ENCODE assay signal across 9 mouse cellular contexts in genomic region chr17:25285033-25285432, GRCm38 (mm10). TPM values are rescaled to one million over a fixed set of nuclear protein-coding genes. Genes with fewer than 3 reads are reported as not detected.
A peak's percentile ranks its signal among the peaks of the same experiment; 100 is the strongest.
DNase-seq lines count a peak whose midpoint lies in the region; ATAC-seq and TF ChIP-seq lines count a peak whose summit lies in the region.
"Had no signal": no experiment of that assay in that cellular context is flagged by ENCODE, and none has a peak within 500 bp of the region (broad histone marks: within the 10 kb centered on the region; RNA-seq: fewer than 3 reads in every experiment).

No protein-coding gene starts in this region.

- peak; percentile 80 for DNase-seq in hindbrain, embryonic 11.5 days (ENCODE audit: low spot score)
- DNase-seq in T-cell, adult 2 months (ENCODE audit: low spot score), result peak; percentile 70
- DNase-seq in cerebellum, postnatal 14 days, result peak; percentile 93 to 95
- peak; percentile 61 for DNase-seq in heart, postnatal 0 days (ENCODE audit: low spot score)
- peak; percentile 51 to 64 for DNase-seq in layer of hippocampus, postnatal 10 days (ENCODE audit: low spot score in 2 of 2)
- peak; percentile 55 to 63 for DNase-seq in spleen, postnatal 36 days (ENCODE audit: low spot score in 2 of 2)

- no peak overlapping the region for H3K9ac ChIP-seq in hindbrain, embryonic 11.5 days (ENCODE audit: low read depth, low read length)
- no peak overlapping the region for H3K9ac ChIP-seq in hindbrain, embryonic 12.5 days
- H3K9ac ChIP-seq in heart, postnatal 0 days (replicated peaks; ENCODE audit: low read depth, low read length), result no peak overlapping the region
- H3K9ac ChIP-seq: embryonic facial prominence, embryonic 13.5 days had no signal

- TF ChIP-seq EP300 in heart, postnatal 0 days (IDR thresholded peaks at IDR 0.05; ENCODE audit: low read depth), result no peak

- H3K27ac ChIP-seq in hindbrain, embryonic 11.5 days (ENCODE audit: low read depth, low read length), result no peak overlapping the region
- no peak overlapping the region for H3K27ac ChIP-seq in hindbrain, embryonic 12.5 days
- no peak overlapping the region for H3K27ac ChIP-seq in heart, postnatal 0 days (ENCODE audit: low read depth)
- H3K27ac ChIP-seq: embryonic facial prominence, embryonic 13.5 days had no signal

- H3K9me3 ChIP-seq in hindbrain, embryonic 11.5 days (ENCODE audit: control insufficient read depth, low read length), result no peaks in the 10 kb centered on the region
- no peaks in the 10 kb centered on the region for H3K9me3 ChIP-seq in hindbrain, embryonic 12.5 days (replicated peaks)
- H3K9me3 ChIP-seq in heart, postnatal 0 days (replicated peaks; ENCODE audit: control insufficient read depth, low read length), result 0 out of 2 replicates have a peak, but pooled peaks cover 5% of the 10 kb centered on the region
- H3K9me3 ChIP-seq: embryonic facial prominence, embryonic 13.5 days had no signal

- WGBS in hindbrain, embryonic 11.5 days, result 34% methylated on average over 3 of the region's 3 CpGs
- WGBS in hindbrain, embryonic 12.5 days, result 17% methylated on average over 3 of the region's 3 CpGs
- 12% methylated on average over 3 of the region's 3 CpGs for WGBS in heart, postnatal 0 days

- H3K4me1 ChIP-seq in hindbrain, embryonic 11.5 days (replicated peaks; ENCODE audit: control insufficient read depth, insufficient read depth, low read length), result no peaks in the 10 kb centered on the region
- no peaks in the 10 kb centered on the region for H3K4me1 ChIP-seq in hindbrain, embryonic 12.5 days
- H3K4me1 ChIP-seq in heart, postnatal 0 days (ENCODE audit: control insufficient read depth, insufficient read depth), result no peaks in the 10 kb centered on the region
- H3K4me1 ChIP-seq: embryonic facial prominence, embryonic 13.5 days had no signal

- no peaks in the 10 kb centered on the region for H3K36me3 ChIP-seq in hindbrain, embryonic 11.5 days (ENCODE audit: control insufficient read depth, insufficient read depth, low read length)
- H3K36me3 ChIP-seq in hindbrain, embryonic 12.5 days, result no peaks in the 10 kb centered on the region
- no peaks in the 10 kb centered on the region for H3K36me3 ChIP-seq in heart, postnatal 0 days (replicated peaks; ENCODE audit: control insufficient read depth, insufficient read depth, low read length)
- H3K36me3 ChIP-seq: embryonic facial prominence, embryonic 13.5 days had no signal

- no peaks in the 10 kb centered on the region for H3K27me3 ChIP-seq in hindbrain, embryonic 11.5 days (ENCODE audit: control insufficient read depth, insufficient read depth, low read length)
- no peaks in the 10 kb centered on the region for H3K27me3 ChIP-seq in hindbrain, embryonic 12.5 days
- H3K27me3 ChIP-seq in heart, postnatal 0 days (ENCODE audit: control insufficient read depth, insufficient read depth, low read length), result no peaks in the 10 kb centered on the region
- H3K27me3 ChIP-seq: embryonic facial prominence, embryonic 13.5 days had no signal

- peak; percentile 94 for TF ChIP-seq CTCF in heart, postnatal 0 days (IDR thresholded peaks at IDR 0.05; ENCODE audit: low read depth)

- H3K4me3 ChIP-seq in hindbrain, embryonic 11.5 days (ENCODE audit: low read depth, low read length), result no peak overlapping the region
- H3K4me3 ChIP-seq in hindbrain, embryonic 12.5 days, result no peak overlapping the region
- H3K4me3 ChIP-seq in heart, postnatal 0 days (ENCODE audit: low read depth, low read length), result no peak overlapping the region
- H3K4me3 ChIP-seq: embryonic facial prominence, embryonic 13.5 days had no signal

- no peak for ATAC-seq in hindbrain, embryonic 11.5 days (ENCODE audit: low FRiP score)
- ATAC-seq in hindbrain, embryonic 12.5 days (ENCODE audit: low FRiP score), result no peak
- ATAC-seq in heart, postnatal 0 days (ENCODE audit: insufficient read depth, low read depth), result no peak
- ATAC-seq in megakaryocyte-erythroid progenitor cell, adult 5-6 weeks (replicated peaks; ENCODE audit: low FRiP score, low TSS enrichment, poor library complexity, severe bottlenecking), result peak; percentile 67

- H3K4me2 ChIP-seq in hindbrain, embryonic 11.5 days (replicated peaks; ENCODE audit: low read depth, low read length), result no peak overlapping the region
- no peak overlapping the region for H3K4me2 ChIP-seq in hindbrain, embryonic 12.5 days (replicated peaks)
- H3K4me2 ChIP-seq in heart, postnatal 0 days (ENCODE audit: low read depth, low read length), result no peak overlapping the region
- H3K4me2 ChIP-seq: embryonic facial prominence, embryonic 13.5 days had no signal

RNA-seq across cellular contexts. Expression of gene Ube2i, which starts 10.6 kb away (rescaled TPM):
- polyA plus RNA-seq in hindbrain, embryonic 11.5 days (2014; fragmentation: Nextera tagmentation; extraction: Ambion mirVana), result 781 and 835 TPM in 2 replicates
- 713 and 760 TPM in 2 replicates for polyA plus RNA-seq in hindbrain, embryonic 12.5 days (2016; fragmentation: Nextera tagmentation; extraction: Ambion mirVana)
- 293 and 343 TPM in 2 replicates for total RNA-seq in heart, postnatal 0 days (2014; rRNA removed; ENCODE audit: low replicate concordance)
- polyA plus RNA-seq in heart, postnatal 0 days (2015; fragmentation: Nextera tagmentation; extraction: Ambion mirVana), result 253 and 259 TPM in 2 replicates
- total RNA-seq in layer of hippocampus, postnatal 10 days (2021), result 100 to 1,000 TPM; 238 to 255 TPM
- 430 and 467 TPM in 2 replicates for total RNA-seq in megakaryocyte-erythroid progenitor cell, adult 5-6 weeks (2014; fragmentation: Nextera tagmentation)
- total RNA-seq in megakaryocyte-erythroid progenitor cell, adult 5-6 weeks (2017), result 338 and 373 TPM in 2 replicates

RNA-seq across cellular contexts. Expression of gene Prss34, which starts 13.2 kb away (rescaled TPM):
- polyA plus RNA-seq in hindbrain, embryonic 11.5 days (2014; fragmentation: Nextera tagmentation; extraction: Ambion mirVana), result not detected in 2 replicates
- polyA plus RNA-seq in hindbrain, embryonic 12.5 days (2016; fragmentation: Nextera tagmentation; extraction: Ambion mirVana), result not detected in 2 replicates
- 1.0 TPM in 1 of 2 replicates, not detected in the other for total RNA-seq in heart, postnatal 0 days (2014; rRNA removed; ENCODE audit: low replicate concordance)
- polyA plus RNA-seq in heart, postnatal 0 days (2015; fragmentation: Nextera tagmentation; extraction: Ambion mirVana), result 0.71 and 0.77 TPM in 2 replicates
- not detected for total RNA-seq in layer of hippocampus, postnatal 10 days (2021)
- not detected in 2 replicates for total RNA-seq in megakaryocyte-erythroid progenitor cell, adult 5-6 weeks (2014; fragmentation: Nextera tagmentation)
- total RNA-seq in megakaryocyte-erythroid progenitor cell, adult 5-6 weeks (2017), result 0.72 TPM in 1 of 2 replicates, not detected in the other

RNA-seq across cellular contexts. Expression of gene Prss28, which starts 23.4 kb away (rescaled TPM):
- polyA plus RNA-seq in hindbrain, embryonic 11.5 days (2014; fragmentation: Nextera tagmentation; extraction: Ambion mirVana), result not detected in 2 replicates
- polyA plus RNA-seq in hindbrain, embryonic 12.5 days (2016; fragmentation: Nextera tagmentation; extraction: Ambion mirVana), result not detected in 2 replicates
- total RNA-seq in heart, postnatal 0 days (2014; rRNA removed; ENCODE audit: low replicate concordance), result not detected in 2 replicates
- not detected in 2 replicates for polyA plus RNA-seq in heart, postnatal 0 days (2015; fragmentation: Nextera tagmentation; extraction: Ambion mirVana)
- total RNA-seq in layer of hippocampus, postnatal 10 days (2021), result not detected
- not detected in 2 replicates for total RNA-seq in megakaryocyte-erythroid progenitor cell, adult 5-6 weeks (2014; fragmentation: Nextera tagmentation)
- total RNA-seq in megakaryocyte-erythroid progenitor cell, adult 5-6 weeks (2017), result not detected in 2 replicates
- polyA plus RNA-seq: embryonic facial prominence, embryonic 13.5 days had no signal

RNA-seq across cellular contexts. Expression of gene Baiap3, which starts 28.9 kb away (rescaled TPM):
- polyA plus RNA-seq in hindbrain, embryonic 11.5 days (2014; fragmentation: Nextera tagmentation; extraction: Ambion mirVana), result 2.0 and 4.4 TPM in 2 replicates
- polyA plus RNA-seq in hindbrain, embryonic 12.5 days (2016; fragmentation: Nextera tagmentation; extraction: Ambion mirVana), result 5.5 and 5.9 TPM in 2 replicates
- total RNA-seq in heart, postnatal 0 days (2014; rRNA removed; ENCODE audit: low replicate concordance), result 2.1 TPM in 1 of 2 replicates, not detected in the other
- 0.12 and 0.22 TPM in 2 replicates for polyA plus RNA-seq in heart, postnatal 0 days (2015; fragmentation: Nextera tagmentation; extraction: Ambion mirVana)
- total RNA-seq in layer of hippocampus, postnatal 10 days (2021), result 10 to 100 TPM; 13.7 to 14.6 TPM
- total RNA-seq in megakaryocyte-erythroid progenitor cell, adult 5-6 weeks (2014; fragmentation: Nextera tagmentation), result 1.4 TPM in 1 of 2 replicates, not detected in the other
- 2.7 TPM in 1 of 2 replicates, not detected in the other for total RNA-seq in megakaryocyte-erythroid progenitor cell, adult 5-6 weeks (2017)

RNA-seq across cellular contexts. Expression of gene Prss29, which starts 33.4 kb away (rescaled TPM):
- not detected in 2 replicates for polyA plus RNA-seq in hindbrain, embryonic 11.5 days (2014; fragmentation: Nextera tagmentation; extraction: Ambion mirVana)
- polyA plus RNA-seq in hindbrain, embryonic 12.5 days (2016; fragmentation: Nextera tagmentation; extraction: Ambion mirVana), result not detected in 2 replicates
- not detected in 2 replicates for total RNA-seq in heart, postnatal 0 days (2014; rRNA removed; ENCODE audit: low replicate concordance)
- not detected in 2 replicates for polyA plus RNA-seq in heart, postnatal 0 days (2015; fragmentation: Nextera tagmentation; extraction: Ambion mirVana)
- not detected for total RNA-seq in layer of hippocampus, postnatal 10 days (2021)
- total RNA-seq in megakaryocyte-erythroid progenitor cell, adult 5-6 weeks (2014; fragmentation: Nextera tagmentation), result not detected in 2 replicates
- not detected in 2 replicates for total RNA-seq in megakaryocyte-erythroid progenitor cell, adult 5-6 weeks (2017)
- polyA plus RNA-seq: embryonic facial prominence, embryonic 13.5 days had no signal
